Mouse (Mus musculus) v-Abl transformed pro-B cells (cell line): ENCODE measurements around the gene Zbtb22.
"Not testable (repeated sequence)": the region's sequence is repeated elsewhere in the genome, so short reads cannot be mapped to it uniquely, and the experiment has no call there.

Source experiments
- in situ Hi-C, 2 experiments: fragments of 400-800 bp; cut with MboI; formaldehyde crosslinking; loops; one replicate each; pipeline ENCODE4 v1.15.1; 2025; ENCODE audit not compliant: unreplicated experiment in 2 of 2

Zbtb22 gene

DNA sequence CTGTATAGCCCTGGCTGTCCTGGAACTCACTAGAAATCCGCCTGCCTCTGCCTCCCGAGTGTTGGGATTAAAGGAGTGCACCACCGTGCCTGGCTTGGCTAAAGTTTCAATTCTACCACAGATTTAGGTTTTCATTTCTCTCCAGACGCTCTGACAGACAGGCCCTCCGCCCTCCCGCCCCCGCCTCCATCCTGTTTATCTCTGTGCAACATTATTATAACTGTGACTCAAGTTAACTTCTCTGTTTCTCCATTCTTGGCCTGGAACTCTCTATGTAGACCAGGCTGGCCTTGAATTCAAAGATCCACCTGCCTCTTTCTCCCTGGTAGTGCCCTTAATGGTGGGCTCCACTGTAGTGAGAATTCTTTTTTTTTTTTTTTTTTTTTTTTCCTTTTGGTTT lies 13.2 kb upstream of the Zbtb22 start:
- in situ Hi-C loops: no loop called here

DNA sequence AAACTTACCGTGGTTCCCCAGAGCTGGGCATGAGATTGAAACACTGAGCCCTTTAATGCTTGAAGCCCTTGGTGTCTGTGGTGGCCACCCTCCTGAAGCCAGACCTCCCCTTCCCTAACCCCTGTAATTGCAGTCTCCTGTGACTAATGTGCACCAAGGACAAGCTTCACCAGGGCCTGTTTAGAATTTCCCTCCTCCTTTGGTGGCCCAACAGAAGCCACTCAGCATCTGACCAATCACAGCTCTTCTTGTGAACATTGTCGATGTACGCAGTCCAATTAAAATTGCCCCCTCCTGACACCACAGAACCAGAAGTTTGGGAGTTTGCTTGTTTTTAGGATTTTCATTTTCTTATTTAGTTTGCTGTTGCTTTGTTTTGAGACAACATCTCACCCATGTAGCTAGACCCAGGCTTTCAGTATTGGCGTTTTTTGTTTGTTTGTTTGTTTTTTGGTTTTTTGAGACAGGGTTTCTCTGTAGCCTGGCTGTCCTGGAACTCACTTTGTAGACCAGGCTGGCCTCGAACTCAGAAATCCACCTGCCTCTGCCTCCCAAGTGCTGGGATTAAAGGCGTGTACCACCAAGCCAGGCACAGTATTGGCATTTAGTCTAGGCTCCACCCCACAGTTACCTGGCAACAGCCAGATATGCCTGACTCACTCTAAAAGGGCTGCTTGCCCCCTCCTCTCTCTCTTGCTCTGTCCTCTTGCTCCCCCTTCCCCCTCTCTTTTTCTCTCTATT lies 11.6 kb upstream of the Zbtb22 start:
- in situ Hi-C loops: not testable (repeated sequence)

DNA sequence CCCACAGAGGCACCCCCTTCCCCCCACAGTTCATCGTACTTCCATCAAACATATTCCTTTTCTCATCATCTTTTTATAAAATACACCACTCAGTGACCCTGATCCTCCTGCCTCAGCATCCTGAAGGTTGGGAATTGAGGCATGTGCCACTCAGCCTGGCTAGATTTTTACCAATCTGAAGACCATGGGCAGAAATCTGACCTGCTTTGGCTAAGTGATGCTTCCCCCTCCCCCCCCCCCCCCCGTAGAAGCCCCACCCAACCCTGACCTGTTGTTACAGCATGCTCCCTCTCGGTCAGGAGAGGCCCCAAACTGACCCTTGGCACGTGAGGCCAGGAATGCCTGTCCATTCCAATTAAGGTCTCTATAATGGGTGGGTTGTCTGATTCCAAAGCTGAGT lies 10.9 kb upstream of the Zbtb22 start, which contains the start of gene Platr17:
Platr17 (plus strand) TSS at position 301 of the 400 bp plus-strand sequence.
- in situ Hi-C loops: not testable (repeated sequence)

DNA sequence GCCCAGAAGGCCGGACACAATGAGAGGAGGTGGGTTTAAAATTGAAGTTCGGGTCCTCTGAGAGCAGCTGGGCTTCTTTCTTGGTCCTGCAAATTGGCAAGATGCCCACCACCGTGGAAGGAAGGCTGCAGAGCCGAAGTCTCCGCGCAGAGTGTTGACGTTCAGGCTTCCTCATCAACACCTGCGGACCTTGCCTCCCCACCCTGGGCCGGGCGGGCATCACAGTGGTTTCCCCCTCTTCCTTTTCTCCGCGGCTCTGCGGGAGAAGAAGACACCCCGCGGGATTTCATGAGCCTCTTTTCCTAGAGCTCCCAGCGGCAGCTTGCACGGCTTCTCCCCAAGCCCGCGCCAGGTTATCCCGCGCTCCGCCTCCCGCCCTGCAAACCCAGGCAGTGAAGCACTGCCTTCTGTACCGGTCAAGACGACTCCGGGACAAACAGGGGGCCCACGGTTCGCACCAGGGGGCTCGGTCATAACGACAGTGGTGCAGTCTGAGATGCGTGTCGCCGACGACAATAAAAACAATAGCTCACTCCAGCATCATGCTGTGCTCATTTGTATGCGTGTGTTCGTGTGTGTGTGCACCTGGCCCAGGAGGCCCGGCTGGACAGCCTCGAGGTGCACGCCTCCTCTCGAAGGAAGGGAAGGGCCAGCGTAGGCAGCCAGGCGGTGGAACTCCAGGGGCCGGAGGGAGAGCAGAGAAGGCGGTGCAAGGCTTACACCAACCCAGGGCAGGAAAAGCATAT lies 7.2 kb upstream of the Zbtb22 start:
- in situ Hi-C loops: no loop called here

DNA sequence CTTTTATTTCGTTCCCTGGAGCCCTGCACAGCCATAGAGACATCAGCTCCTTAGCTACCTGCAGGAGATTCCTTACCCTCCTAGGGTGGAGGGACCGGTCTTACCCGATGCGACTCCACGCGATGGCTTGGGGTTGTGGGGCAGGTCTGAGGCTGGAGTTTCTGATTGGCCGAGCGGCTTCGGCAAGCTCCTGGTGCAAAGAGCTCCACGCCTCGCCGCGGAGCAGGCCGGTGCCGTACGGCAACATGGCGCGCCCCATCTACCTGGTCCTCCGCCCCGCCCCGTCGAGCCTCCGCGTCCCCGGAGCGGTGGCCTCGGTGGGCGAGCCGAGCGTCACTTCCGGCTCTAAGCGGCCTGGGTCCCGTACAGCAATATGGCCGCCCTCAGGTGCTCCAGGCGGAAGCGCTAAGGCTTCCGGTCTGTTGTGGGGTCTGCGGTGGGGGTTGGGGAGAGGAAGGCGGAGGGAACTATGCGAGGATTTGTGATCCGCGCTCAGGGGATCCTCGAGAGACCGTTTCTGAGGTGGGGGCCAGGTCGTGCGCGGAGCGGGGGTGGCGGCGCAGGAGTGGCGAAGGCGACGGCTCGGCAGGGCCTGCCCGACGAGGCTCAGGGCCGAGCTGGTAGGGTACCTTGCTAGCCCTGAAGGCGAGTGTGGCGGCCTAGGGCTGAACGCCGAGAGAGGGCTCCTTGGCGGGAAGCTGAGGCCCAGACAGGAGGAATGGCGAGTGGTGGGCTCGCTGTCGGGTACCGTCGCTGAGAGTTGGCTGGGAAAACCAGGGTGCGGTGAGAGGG lies 6.4 kb upstream of the Zbtb22 start, which contains the start of gene Daxx:
Daxx (plus strand) TSS at position 338 of the 792 bp plus-strand sequence.
- in situ Hi-C loops: no loop called here

DNA sequence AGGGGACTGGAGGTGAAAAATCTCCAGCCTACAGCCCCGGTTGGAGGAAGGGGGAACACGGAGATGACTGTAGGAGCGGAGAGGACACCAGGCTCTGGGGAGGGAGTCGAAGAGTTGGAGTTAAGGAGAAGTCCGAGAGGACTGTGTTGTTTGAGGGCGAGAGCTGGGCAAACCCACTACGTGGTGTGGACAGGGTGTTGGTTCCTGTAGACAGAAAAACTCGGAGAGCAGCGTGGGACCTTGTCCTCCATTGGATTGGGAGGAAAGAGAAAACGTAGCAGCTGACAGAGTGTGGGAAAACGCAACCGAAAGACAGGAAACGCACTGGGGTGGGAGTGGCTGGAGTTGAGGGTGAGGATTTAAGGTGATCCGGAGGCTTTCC lies 5.8 kb upstream of the Zbtb22 start:
- in situ Hi-C loops: no loop called here

DNA sequence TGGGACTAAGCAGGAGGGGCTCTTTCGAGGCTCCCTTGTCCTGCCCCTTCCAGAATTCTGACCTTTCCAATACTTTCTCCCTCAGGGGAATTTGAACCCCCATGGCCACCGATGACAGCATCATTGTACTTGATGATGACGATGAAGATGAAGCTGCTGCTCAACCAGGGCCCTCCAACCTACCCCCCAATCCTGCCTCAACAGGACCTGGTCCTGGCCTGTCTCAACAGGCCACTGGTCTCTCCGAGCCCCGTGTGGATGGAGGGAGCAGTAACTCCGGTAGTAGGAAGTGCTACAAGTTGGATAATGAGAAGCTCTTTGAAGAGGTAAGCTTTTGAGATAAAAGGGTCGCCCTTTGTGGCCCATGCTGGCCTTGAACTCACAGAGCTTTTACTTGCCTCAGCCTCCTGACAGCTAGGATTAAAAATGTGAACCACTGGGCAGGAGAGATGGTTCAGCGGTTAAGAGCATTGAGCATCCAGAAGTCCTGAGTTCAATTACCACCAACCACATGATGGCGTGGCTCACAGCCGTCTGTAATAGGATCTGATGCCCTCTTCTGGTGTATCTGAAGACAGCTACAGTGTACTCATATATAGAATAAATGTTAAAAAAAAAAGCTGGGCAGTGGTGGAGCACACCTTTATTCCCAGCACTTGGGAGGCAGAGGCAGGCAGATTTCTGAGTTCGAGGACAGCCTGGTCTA lies 5.2 kb upstream of the Zbtb22 start:
- in situ Hi-C loops: no loop called here

DNA sequence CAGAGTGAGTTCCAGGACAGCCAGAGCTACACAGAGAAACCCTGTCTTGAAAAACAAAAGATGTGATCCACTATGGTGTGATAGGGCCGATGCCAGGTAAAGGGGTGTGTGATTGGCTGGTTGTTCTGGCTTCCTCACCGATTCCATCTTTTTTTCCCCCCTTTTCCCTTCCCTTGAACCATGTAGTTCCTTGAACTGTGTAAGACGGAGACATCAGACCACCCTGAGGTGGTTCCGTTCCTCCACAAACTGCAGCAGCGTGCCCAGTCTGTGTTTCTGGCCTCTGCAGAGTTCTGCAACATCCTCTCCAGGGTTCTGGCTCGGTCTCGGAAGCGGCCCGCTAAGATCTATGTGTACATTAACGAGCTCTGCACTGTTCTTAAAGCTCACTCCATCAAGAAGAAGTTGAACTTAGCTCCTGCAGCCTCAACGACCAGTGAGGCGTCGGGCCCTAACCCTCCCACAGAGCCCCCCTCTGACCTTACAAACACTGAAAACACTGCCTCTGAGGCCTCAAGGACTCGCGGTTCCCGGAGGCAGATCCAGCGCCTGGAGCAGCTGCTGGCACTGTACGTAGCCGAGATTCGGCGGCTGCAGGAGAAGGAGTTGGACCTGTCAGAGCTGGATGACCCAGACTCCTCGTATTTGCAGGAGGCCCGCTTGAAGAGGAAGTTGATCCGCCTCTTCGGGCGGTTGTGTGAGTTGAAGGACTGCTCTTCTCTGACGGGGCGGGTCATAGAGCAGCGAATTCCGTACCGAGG lies 4.5 kb upstream of the Zbtb22 start:
- in situ Hi-C loops: no loop called here

DNA sequence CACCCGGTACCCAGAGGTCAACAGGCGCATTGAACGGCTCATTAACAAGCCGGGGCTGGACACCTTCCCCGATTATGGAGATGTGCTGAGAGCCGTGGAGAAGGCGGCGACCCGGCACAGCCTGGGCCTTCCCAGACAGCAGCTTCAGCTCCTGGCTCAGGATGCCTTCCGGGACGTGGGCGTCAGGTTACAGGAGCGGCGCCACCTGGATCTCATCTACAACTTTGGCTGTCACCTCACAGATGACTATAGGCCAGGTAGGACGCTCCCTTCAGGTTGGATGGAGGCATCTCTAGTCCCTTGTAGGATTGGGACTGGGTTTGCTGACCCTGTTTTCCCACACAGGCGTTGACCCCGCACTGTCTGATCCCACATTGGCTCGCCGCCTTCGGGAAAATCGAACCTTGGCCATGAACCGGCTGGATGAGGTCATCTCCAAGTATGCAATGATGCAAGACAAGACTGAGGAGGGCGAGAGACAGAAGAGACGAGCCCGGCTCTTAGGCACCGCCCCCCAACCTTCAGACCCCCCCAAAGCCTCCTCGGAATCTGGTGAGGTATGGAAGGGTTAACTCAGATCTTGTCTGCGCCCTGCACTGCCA lies 3.8 kb upstream of the Zbtb22 start:
- in situ Hi-C loops: no loop called here

DNA sequence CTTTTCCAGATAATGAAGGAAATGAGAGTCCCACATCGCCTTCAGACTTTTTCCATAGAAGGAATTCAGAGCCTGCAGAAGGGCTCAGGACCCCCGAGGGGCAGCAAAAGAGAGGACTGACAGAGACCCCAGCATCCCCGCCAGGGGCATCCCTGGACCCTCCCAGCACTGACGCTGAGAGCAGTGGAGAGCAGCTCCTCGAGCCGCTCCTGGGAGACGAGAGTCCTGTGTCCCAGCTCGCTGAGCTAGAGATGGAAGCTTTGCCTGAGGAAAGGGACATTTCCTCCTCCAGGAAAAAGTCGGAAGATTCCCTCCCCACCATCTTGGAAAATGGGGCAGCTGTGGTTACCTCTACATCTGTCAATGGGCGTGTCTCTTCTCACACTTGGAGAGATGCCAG lies 2.4 kb upstream of the Zbtb22 start:
- in situ Hi-C loops: no loop called here

DNA sequence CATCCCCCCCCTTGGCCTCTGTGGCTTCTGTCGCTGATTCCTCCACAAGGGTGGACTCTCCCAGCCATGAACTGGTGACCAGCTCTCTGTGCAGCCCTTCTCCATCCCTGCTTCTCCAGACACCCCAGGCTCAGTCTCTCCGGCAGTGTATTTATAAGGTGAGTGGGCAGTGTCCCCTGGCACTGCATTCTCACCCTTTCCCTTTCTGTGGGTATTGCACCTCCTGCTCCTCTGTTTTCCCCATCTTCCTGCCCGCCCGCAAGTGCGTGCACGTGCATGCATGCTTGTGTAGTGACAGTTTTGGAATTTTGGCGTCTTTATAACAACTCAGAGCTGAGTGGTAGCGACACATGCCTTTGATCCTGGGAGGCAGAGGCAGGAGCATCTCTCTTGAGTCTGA lies 1.8 kb upstream of the Zbtb22 start:
- in situ Hi-C loops: no loop called here

DNA sequence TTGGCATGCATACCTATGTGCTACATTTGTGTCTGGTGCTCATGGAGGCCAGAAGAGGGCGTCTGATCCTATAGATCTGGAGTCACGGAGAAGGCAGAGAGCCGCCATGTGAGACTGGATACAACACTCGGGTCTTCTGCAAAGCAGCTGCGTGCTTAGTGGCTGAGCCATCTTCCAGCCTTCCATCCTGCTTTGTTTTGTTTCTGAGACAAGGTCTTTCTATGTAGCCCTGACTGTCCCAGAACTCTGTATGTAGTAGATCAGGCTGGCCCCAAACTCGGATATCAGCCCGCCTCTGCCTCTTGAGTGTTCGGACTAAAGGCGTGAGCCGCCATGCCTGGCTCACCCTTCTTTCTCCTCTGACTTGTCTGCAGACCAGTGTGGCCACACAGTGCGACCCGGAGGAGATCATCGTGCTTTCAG lies 724 bp upstream of the Zbtb22 start:
- in situ Hi-C loops: no loop called here

DNA sequence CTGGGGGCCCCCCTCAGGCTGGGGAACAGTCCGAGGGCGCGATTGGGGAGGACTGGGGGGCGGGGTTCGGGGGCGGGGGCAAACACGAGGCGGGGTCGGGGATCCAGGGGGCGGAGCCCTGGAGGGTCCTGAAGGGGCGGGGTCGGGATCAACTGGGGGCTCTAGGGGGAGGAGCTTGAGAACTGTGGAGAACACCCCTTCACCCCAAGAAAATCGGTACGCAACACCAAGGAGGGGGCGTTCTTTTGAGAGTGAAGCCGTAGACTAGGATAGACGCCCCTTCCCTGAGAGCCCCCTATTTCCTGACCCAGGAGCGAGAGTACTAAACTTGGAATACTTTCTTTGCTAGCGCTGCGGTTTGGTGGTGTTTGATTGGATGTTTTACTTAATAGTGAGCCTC lies 590 bp downstream of the Zbtb22 start:
- in situ Hi-C loops: no loop called here

DNA sequence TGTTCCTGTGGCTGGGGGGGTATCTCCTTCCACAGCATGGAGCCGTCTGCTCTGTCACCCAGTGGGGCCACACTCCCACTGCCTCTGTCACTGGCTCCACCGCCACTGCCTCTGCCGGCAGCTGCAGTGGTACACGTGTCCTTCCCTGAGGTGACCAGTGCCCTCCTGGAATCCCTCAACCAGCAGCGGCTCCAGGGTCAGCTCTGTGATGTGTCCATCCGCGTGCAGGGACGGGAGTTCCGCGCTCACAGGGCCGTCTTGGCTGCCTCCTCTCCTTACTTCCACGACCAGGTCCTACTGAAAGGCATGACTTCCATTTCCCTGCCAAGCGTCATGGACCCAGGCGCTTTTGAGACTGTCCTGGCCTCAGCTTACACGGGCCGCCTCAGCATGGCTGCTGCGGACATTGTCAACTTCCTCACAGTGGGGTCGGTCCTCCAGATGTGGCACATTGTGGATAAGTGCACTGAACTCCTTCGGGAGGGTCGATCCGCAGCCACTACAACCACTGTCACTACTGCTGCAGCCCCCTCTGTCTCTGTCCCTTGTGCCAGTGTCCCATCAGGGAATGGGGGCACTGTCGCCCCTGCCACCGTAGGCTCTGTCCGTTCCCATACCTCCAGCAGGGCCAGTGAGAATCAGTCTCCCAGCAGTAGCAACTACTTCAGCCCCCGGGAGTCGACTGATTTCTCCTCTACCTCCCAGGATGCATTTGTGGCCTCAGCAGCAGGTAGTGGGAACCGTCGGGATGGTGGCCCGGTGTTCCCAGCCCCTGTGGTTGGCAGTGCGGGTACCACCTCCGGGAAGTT lies 1.3 kb downstream of the Zbtb22 start:
- in situ Hi-C loops: no loop called here

DNA sequence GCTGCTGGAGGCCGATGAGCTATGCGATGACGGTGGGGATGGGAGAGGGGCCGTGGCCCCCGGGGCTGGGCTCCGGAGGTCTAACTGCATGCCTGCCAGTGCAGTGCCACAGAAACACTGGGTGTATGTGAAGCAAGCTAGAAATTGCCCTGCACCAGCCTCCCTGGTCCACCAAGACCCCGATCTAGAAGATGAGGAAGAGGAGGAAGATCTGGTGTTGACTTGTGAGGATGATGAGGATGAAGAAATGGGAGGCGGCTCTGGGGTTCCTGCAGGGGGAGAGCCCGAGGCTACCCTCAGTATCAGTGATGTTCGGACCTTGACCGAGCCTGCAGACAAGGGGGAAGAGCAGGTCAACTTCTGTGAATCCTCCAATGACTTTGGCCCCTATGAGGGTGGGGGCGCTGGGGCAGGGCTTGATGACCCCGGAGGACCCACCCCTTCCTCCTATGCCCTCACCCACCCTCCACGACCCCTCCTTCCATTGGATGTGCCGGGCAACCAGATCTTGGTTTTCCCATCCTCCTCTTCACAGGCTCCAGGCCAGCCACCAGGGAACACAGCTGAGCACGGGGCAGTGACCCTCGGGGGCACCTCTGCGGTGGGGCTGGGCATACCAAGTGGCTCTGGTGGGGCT lies 2.1 kb downstream of the Zbtb22 start:
- in situ Hi-C loops: no loop called here

DNA sequence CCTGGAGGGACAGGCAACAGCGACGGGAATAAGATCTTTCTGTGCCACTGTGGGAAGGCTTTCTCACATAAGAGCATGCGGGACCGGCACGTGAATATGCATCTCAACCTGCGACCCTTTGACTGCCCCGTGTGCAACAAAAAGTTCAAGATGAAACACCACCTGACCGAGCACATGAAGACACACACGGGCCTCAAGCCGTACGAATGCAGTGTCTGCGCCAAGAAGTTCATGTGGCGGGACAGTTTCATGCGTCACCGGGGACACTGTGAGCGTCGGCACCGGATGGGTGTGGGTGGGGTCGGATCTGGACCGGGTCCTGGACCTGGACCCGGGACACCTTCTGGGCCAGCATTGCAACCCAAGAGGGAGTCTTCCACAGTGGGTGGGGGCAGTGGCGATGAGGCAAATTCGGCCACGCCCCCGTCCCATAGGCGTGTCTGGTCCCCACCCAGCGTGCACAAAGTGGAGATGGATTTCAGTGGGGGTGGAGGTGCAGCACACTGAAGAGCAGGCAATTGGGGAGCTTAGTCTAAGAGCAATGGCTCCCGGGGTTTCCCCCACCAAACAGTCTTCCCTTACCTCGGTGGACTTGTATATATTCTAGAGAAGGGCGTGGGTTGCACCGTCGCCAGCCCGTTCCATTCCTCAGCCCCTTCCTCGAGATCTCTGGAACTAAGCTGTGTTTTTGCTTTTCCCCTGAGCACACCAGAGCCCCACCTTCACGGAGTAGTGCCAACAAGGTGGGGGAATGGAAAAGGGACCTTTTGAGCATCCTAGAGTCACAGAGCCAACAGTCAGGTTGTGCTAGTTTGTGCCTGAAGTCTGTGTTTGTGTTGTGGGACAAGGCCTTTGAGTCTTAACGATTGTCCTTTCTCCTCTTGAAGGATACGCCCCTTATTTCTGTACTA lies 2.8 kb downstream of the Zbtb22 start:
- in situ Hi-C loops: no loop called here
